Mouse (Mus musculus): ENCODE measurements at regions not wholly inside any gene's neighbourhood (a gene's known extent, or its start where the extent isn't known, plus 50 kb on each side); places are given as distances from the start of the nearest gene placed in this dataset.

- no peaks in the 10 kb centered on the region for H3K36me3 ChIP-seq
- no peak overlapping the region for H3K9ac ChIP-seq (replicated peaks)
- H3K4me2 ChIP-seq: no peak overlapping the region
- ATAC-seq (ENCODE audit: insufficient number of reproducible peaks, insufficient read depth, low FRiP score, low TSS enrichment, low read depth): no peak
- no peaks in the 10 kb centered on the region for H3K27me3 ChIP-seq
- H3K4me1 ChIP-seq (replicated peaks): no peaks in the 10 kb centered on the region
- no peak overlapping the region for H3K27ac ChIP-seq
- H3K4me3 ChIP-seq (replicated peaks): no peak overlapping the region
- 49% methylated on average over 5 of the region's 5 CpGs for WGBS
- H3K9me3 ChIP-seq: no peaks in the 10 kb centered on the region
Observed at GRCm38 (mm10) chr15:56027197-56027818, 1450.1 kb downstream of the Slc22a22 start.

DNA sequence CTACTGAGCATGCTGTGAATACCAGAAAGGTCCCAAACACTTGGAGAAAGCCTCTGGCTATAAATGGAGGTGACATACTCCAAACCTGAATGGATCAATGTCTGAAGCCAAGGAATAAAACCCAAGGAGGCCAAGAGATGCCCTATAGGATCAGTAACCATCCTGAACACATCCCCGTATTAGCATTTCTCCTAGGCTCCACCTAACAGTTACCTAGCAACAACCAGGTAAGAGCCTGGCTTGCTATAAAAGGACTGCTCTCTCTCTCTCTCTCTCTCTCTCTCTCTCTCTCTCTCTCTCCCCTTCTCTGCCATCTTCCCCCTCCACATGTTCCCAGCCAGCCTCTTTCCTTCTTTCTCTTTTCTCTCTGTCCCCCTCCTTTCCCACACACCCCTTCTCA, 1452.7 kb downstream of the Slc22a22 start:
- H3K27ac ChIP-seq: no peak overlapping the region

GRCm38 (mm10) chr15:56023862-56024484, 1453.5 kb downstream of the Slc22a22 start:
- H3K9me3 ChIP-seq: no peaks in the 10 kb centered on the region
- no peaks in the 10 kb centered on the region for H3K36me3 ChIP-seq
- 86% methylated on average over 5 of the region's 5 CpGs for WGBS
- H3K9ac ChIP-seq (replicated peaks): no peak overlapping the region
- no peak overlapping the region for H3K27ac ChIP-seq
- ATAC-seq (ENCODE audit: insufficient number of reproducible peaks, insufficient read depth, low FRiP score, low TSS enrichment, low read depth): no peak
- H3K4me1 ChIP-seq (replicated peaks): no peaks in the 10 kb centered on the region
- no peaks in the 10 kb centered on the region for H3K27me3 ChIP-seq
- no peak overlapping the region for H3K4me3 ChIP-seq (replicated peaks)
- no peak overlapping the region for H3K4me2 ChIP-seq

More for the DNA sequence above, 1452.7 kb downstream of the Slc22a22 start:
- no peaks in the 10 kb centered on the region for H3K27me3 ChIP-seq
- H3K36me3 ChIP-seq: no peaks in the 10 kb centered on the region
- H3K4me2 ChIP-seq: no peak overlapping the region
- no peak for ATAC-seq (ENCODE audit: insufficient number of reproducible peaks, insufficient read depth, low FRiP score, low TSS enrichment, low read depth)
- H3K4me3 ChIP-seq (replicated peaks): no peak overlapping the region
- WGBS: 89% methylated on average over 1 of the region's 1 CpGs
- H3K9me3 ChIP-seq: no peaks in the 10 kb centered on the region
- H3K9ac ChIP-seq (replicated peaks): no peak overlapping the region
- no peaks in the 10 kb centered on the region for H3K4me1 ChIP-seq (replicated peaks)

- Histone ChIP-seq H3K36me3 (no peaks in the 10 kb centered on the region), H3K9me3 (no peaks in the 10 kb centered on the region), H3K27me3 (no peaks in the 10 kb centered on the region), H3K4me3 (replicated peaks) (no peak overlapping the region), H3K4me1 (replicated peaks) (no peaks in the 10 kb centered on the region), H3K27ac (no peak overlapping the region), H3K4me2 (no peak overlapping the region), H3K9ac (replicated peaks) (no peak overlapping the region)
- 85% methylated on average over 4 of the region's 4 CpGs for WGBS
- no peak for ATAC-seq (ENCODE audit: insufficient number of reproducible peaks, insufficient read depth, low FRiP score, low TSS enrichment, low read depth)
Observed at GRCm38 (mm10) chr15:56022315-56022714, 1455.1 kb downstream of the Slc22a22 start.

- no peaks in the 10 kb centered on the region for H3K27me3 ChIP-seq
- no peak overlapping the region for H3K27ac ChIP-seq
- no peak overlapping the region for H3K9ac ChIP-seq (replicated peaks)
- no peak for ATAC-seq (ENCODE audit: insufficient number of reproducible peaks, insufficient read depth, low FRiP score, low TSS enrichment, low read depth)
- H3K9me3 ChIP-seq: no peaks in the 10 kb centered on the region
- 93% methylated on average over 1 of the region's 1 CpGs for WGBS
- H3K4me1 ChIP-seq (replicated peaks): no peaks in the 10 kb centered on the region
- H3K4me3 ChIP-seq (replicated peaks): no peak overlapping the region
- H3K36me3 ChIP-seq: no peaks in the 10 kb centered on the region
- H3K4me2 ChIP-seq: no peak overlapping the region
Observed at GRCm38 (mm10) chr15:56018141-56018540, 1459.3 kb downstream of the Slc22a22 start.

DNA sequence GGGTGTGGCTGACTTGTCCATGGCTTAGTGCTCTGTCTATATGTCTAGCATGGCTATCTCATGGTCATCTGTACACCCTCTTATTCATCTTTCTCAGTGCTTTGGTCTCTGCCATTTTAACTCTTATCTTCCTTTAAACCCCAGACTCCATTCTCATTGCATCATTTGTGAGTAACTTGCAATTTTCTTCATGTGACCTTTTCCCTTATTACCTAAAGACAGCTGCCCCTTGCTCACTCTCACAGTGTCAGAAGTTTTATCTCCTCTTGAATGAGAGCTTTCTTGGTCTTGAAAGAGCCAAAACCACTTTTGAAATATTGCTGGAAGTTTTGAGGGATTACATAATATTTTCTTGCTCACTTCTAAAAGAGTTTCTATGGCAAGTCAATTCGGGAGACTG, 1459.9 kb downstream of the Slc22a22 start:
- H3K4me2 ChIP-seq: no peak overlapping the region
- 84% methylated on average over 1 of the region's 1 CpGs for WGBS
- no peak overlapping the region for H3K4me3 ChIP-seq (replicated peaks)
- no peaks in the 10 kb centered on the region for H3K27me3 ChIP-seq
- H3K9ac ChIP-seq (replicated peaks): no peak overlapping the region
- H3K27ac ChIP-seq: no peak overlapping the region
- no peaks in the 10 kb centered on the region for H3K9me3 ChIP-seq
- ATAC-seq (ENCODE audit: insufficient number of reproducible peaks, insufficient read depth, low FRiP score, low TSS enrichment, low read depth): no peak
- H3K4me1 ChIP-seq (replicated peaks): no peaks in the 10 kb centered on the region
- H3K36me3 ChIP-seq: no peaks in the 10 kb centered on the region

- ATAC-seq (ENCODE audit: insufficient number of reproducible peaks, insufficient read depth, low FRiP score, low TSS enrichment, low read depth): no peak
- no peaks in the 10 kb centered on the region for H3K9me3 ChIP-seq
- no peaks in the 10 kb centered on the region for H3K36me3 ChIP-seq
- H3K9ac ChIP-seq (replicated peaks): no peak overlapping the region
- H3K27ac ChIP-seq: no peak overlapping the region
- no peaks in the 10 kb centered on the region for H3K4me1 ChIP-seq (replicated peaks)
- no peaks in the 10 kb centered on the region for H3K27me3 ChIP-seq
- no peak overlapping the region for H3K4me3 ChIP-seq (replicated peaks)
- H3K4me2 ChIP-seq: no peak overlapping the region
- WGBS: 84% methylated on average over 1 of the region's 1 CpGs
Observed at GRCm38 (mm10) chr15:56016070-56016469, 1461.4 kb downstream of the Slc22a22 start.

DNA sequence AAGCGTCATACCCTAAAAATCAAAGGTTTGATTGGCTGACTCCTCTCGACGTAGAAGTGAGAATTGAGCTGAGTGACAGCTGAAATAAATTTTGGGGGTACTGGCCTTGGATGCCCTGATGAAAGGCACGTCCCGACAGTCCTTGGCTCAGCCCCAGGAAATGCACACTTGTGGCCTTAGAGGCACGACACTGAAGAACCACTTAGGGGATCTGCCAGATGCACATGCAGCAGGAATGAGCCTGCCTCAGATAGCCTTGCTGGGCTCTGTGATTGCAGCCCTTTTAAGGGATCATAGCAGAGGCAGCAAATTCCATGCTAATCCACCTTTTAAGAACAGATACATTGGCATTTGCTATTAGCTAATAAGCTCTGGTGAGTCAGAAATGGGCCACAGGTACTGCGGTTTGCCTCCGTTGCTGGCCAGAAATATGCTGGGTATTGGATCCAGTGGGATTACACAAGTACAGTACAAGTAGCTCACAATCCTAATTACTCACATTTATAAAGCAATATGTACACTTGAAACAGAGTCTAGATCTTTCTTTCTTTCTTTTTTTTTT, 1463.3 kb downstream of the Slc22a22 start:
- H3K27me3 ChIP-seq: no peaks in the 10 kb centered on the region
- H3K4me2 ChIP-seq: no peak overlapping the region
- 61% methylated on average over 8 of the region's 8 CpGs for WGBS
- H3K9ac ChIP-seq (replicated peaks): no peak overlapping the region
- H3K27ac ChIP-seq: no peak overlapping the region
- no peaks in the 10 kb centered on the region for H3K9me3 ChIP-seq
- H3K36me3 ChIP-seq: no peaks in the 10 kb centered on the region
- ATAC-seq (ENCODE audit: insufficient number of reproducible peaks, insufficient read depth, low FRiP score, low TSS enrichment, low read depth): no peak
- H3K4me3 ChIP-seq (replicated peaks): no peak overlapping the region
- H3K4me1 ChIP-seq (replicated peaks): no peaks in the 10 kb centered on the region

DNA sequence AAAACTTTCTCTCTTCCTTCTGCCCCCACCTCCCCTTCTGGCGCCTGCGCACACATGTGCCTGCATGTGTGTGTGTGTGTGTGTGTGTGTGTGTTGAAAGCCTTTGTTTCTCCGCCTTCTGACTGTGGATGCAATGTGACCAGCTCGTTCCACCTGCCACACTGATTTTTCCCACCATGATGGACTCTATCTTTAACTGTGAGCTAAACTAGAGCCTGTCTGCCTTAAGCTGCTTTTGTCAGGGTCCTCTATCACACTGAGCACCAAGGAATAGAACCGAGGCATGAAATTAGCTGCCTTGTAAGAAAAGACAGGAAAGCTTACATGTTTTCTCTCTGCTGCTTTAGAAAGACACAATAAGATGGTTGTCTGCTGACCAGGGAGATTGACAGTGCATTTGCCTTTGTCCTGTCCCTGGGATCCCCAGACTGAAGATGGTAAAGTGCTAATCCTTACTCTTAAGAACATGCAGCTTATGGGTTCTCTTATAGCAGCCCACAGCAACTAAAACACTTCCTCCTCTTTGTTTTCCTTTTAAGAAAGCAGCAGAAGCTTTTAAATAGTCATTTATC, 1468.7 kb downstream of the Slc22a22 start:
- Histone ChIP-seq H3K27ac (no peak overlapping the region), H3K36me3 (no peaks in the 10 kb centered on the region), H3K9me3 (no peaks in the 10 kb centered on the region), H3K27me3 (no peaks in the 10 kb centered on the region), H3K4me2 (no peak overlapping the region), H3K9ac (replicated peaks) (no peak overlapping the region), H3K4me3 (replicated peaks) (no peak overlapping the region), H3K4me1 (replicated peaks) (no peaks in the 10 kb centered on the region)
- no peak for ATAC-seq (ENCODE audit: insufficient number of reproducible peaks, insufficient read depth, low FRiP score, low TSS enrichment, low read depth)
- 85% methylated on average over 5 of the region's 5 CpGs for WGBS

- ATAC-seq (ENCODE audit: insufficient number of reproducible peaks, insufficient read depth, low FRiP score, low TSS enrichment, low read depth): no peak
- no peaks in the 10 kb centered on the region for H3K36me3 ChIP-seq
- H3K4me2 ChIP-seq: no peak overlapping the region
- H3K4me3 ChIP-seq (replicated peaks): no peak overlapping the region
- H3K27me3 ChIP-seq: no peaks in the 10 kb centered on the region
- H3K27ac ChIP-seq: no peak overlapping the region
- no peaks in the 10 kb centered on the region for H3K9me3 ChIP-seq
- H3K4me1 ChIP-seq (replicated peaks): no peaks in the 10 kb centered on the region
- no peak overlapping the region for H3K9ac ChIP-seq (replicated peaks)
- WGBS: 87% methylated on average over 3 of the region's 3 CpGs
Observed at GRCm38 (mm10) chr15:56007376-56007775, 1470.0 kb downstream of the Slc22a22 start.

- no peaks in the 10 kb centered on the region for H3K36me3 ChIP-seq
- no peaks in the 10 kb centered on the region for H3K4me1 ChIP-seq (replicated peaks)
- no peak for ATAC-seq (ENCODE audit: insufficient number of reproducible peaks, insufficient read depth, low FRiP score, low TSS enrichment, low read depth)
- H3K9ac ChIP-seq (replicated peaks): no peak overlapping the region
- no peaks in the 10 kb centered on the region for H3K9me3 ChIP-seq
- H3K4me2 ChIP-seq: no peak overlapping the region
- WGBS: 78% methylated on average over 8 of the region's 8 CpGs
- no peak overlapping the region for H3K4me3 ChIP-seq (replicated peaks)
- H3K27ac ChIP-seq: no peak overlapping the region
- H3K27me3 ChIP-seq: no peaks in the 10 kb centered on the region
Observed at GRCm38 (mm10) chr15:56005361-56005760, 1472.1 kb downstream of the Slc22a22 start.

All from limb, embryonic 12.5 days (tissue).